Mouse (Mus musculus) liver, embryonic 15.5 days (tissue): ENCODE data around the gene Arhgef5. TPM values are rescaled to one million over a fixed set of nuclear protein-coding genes. Genes with fewer than 3 reads are reported as not detected.

ENCODE experiments used
- ATAC-seq: fragments of 200-750 bp; cut with Nextera tagmentation; 2 replicates; pipeline ENCODE4 v1.8.0; 2017; ENCODE audit warnings: moderate number of reproducible peaks, mild to moderate bottlenecking, moderate library complexity; ENCODE audit not compliant: insufficient read depth
- H3K27ac ChIP-seq: fragments of 300-500 bp; sonication (generic); replicated peaks from 2 replicates; pipeline ENCODE4 v1.5.1; 2015; ENCODE audit warnings: mild to moderate bottlenecking, inconsistent platforms
- H3K27me3 ChIP-seq: fragments of 300-500 bp; sonication (generic); 2 replicates; pipeline ENCODE4 v1.6.1; 2015; ENCODE audit warnings: mild to moderate bottlenecking, inconsistent platforms
- H3K36me3 ChIP-seq: fragments of 300-500 bp; sonication (generic); replicated peaks from 2 replicates; pipeline ENCODE4 v1.6.1; 2015; ENCODE audit warnings: moderate library complexity, mild to moderate bottlenecking, inconsistent platforms
- H3K4me1 ChIP-seq: fragments of 300-500 bp; sonication (generic); replicated peaks from 2 replicates; pipeline ENCODE4 v1.6.1; 2015; ENCODE audit warnings: inconsistent platforms
- H3K4me2 ChIP-seq: fragments of 300-500 bp; sonication (generic); 2 replicates; pipeline ENCODE4 v1.6.1; 2015; ENCODE audit warnings: moderate library complexity, mild to moderate bottlenecking, inconsistent platforms
- H3K4me3 ChIP-seq: fragments of 300-500 bp; sonication (generic); replicated peaks from 2 replicates; pipeline ENCODE4 v1.5.1; 2015; ENCODE audit warnings: mild to moderate bottlenecking, inconsistent platforms
- H3K9ac ChIP-seq: fragments of 300-500 bp; sonication (generic); 2 replicates; pipeline ENCODE4 v1.6.1; 2015; ENCODE audit warnings: moderate library complexity, mild to moderate bottlenecking, inconsistent platforms
- H3K9me3 ChIP-seq: fragments of 300-500 bp; sonication (generic); replicated peaks from 2 replicates; pipeline ENCODE4 v1.6.1; 2016; ENCODE audit warnings: inconsistent platforms
- WGBS: fragments of 180-500 bp; shearing (Covaris S2); methylation state at CpG from one replicate; pipeline ENCODE4 v1.1.7; 2015; ENCODE audit warnings: mixed read lengths; ENCODE audit not compliant: insufficient replicate concordance; 5-methylcytosine and 5-hydroxymethylcytosine counted together
- polyA plus RNA-seq: library from polyadenylated mRNA; unstranded; fragments of >200 nt; fragmentation: Nextera tagmentation; extraction: Ambion mirVana; gene quantifications from 2 replicates; pipeline ENCODE4 v1.2.1, GENCODE M21; 2015

Gene Arhgef5
- polyA plus RNA-seq, 1 experiment from 2014 or later, result 2.0 TPM

DNA sequence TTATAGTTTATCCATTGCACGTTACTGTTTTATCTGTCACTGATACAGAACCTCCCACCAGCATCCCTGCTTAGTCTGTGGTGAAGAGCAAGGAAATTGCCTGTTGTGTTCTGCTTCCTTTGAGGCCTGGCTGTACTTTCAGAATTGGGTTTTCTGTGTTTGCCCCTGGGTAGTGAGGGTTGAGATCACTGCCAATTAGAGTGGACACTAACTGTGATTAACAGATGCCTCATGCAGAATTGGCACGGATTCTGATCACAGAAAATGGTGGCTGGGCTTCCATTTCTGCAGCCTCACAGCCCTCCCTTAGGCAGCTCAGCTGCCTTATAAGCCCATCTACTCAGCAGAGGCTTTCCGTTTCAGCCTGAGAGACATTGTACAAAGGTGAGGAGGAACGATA lies 68.1 kb downstream of the Arhgef5 start:
- H3K4me3 ChIP-seq, result no peak overlapping the region
- H3K4me1 ChIP-seq, result no peaks in the 10 kb centered on the region
- no peak overlapping the region for H3K27ac ChIP-seq
- H3K27me3 ChIP-seq, result no peaks in the 10 kb centered on the region
- ATAC-seq, result no peak
- H3K9me3 ChIP-seq, result no peaks in the 10 kb centered on the region
- no peak overlapping the region for H3K9ac ChIP-seq
- H3K4me2 ChIP-seq, result no peak overlapping the region
- no peaks in the 10 kb centered on the region for H3K36me3 ChIP-seq
- 51% methylated on average over 4 of the region's 4 CpGs for WGBS

- Histone ChIP-seq H3K27ac (no peak overlapping the region), H3K27me3 (no peaks in the 10 kb centered on the region), H3K36me3 (no peaks in the 10 kb centered on the region), H3K9ac (no peak overlapping the region), H3K9me3 (no peaks in the 10 kb centered on the region), H3K4me3 (no peak overlapping the region), H3K4me2 (no peak overlapping the region), H3K4me1 (no peaks in the 10 kb centered on the region)
- WGBS, result 65% methylated on average over 3 of the region's 3 CpGs
- ATAC-seq, result no peak
Observed at GRCm38 (mm10) chr6:43335619-43336234, 70.3 kb downstream of the Arhgef5 start.

DNA sequence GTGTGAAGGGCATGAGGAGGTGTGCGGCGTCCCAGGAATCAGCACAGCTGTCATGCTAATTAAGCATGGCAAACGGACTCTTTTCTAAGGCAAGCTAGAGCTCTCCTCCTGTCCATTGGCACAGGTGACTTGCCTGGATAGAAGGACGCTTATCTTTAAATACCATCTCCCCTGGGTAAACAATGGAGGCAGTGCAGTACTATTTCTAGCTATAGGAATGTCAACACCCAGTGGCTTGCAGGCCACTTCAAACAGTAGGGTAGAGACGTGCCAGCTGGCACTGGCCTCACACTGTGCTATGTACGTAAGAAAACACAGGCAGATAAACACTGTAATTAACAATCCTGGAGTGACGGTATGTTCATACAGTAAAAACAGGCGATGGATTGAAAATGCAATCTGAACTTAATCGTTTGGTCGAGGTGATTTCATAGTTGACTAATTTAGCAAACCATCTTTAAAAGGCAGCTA lies 72.1 kb downstream of the Arhgef5 start:
- Histone ChIP-seq H3K27me3 (no peaks in the 10 kb centered on the region), H3K36me3 (no peaks in the 10 kb centered on the region), H3K9ac (no peak overlapping the region), H3K4me1 (no peaks in the 10 kb centered on the region), H3K9me3 (no peaks in the 10 kb centered on the region), H3K4me2 (no peak overlapping the region), H3K4me3 (no peak overlapping the region), H3K27ac (no peak overlapping the region)
- peak; percentile 44; the same call in 1 of the 2 replicates for ATAC-seq
- 48% methylated on average over 10 of the region's 10 CpGs for WGBS

DNA sequence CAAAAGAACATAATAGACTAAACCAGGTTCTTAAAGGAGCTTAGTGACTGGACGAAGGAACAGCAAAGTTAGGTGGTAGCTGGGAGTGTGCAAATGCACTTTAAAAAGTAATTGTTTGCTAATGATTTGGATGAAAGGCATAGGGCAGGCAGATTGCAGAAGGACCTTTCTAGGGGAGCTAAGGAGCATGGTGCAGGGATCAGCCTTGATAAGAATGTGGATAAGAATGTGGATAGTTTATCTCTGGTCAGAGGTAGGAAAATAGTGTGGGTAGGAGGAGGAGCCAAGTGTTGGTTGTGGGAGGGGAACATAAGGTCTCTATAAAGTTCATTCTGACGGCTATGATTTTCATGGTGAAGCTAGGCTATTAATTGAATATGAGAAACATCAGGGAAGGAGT lies 73.4 kb downstream of the Arhgef5 start:
- H3K27me3 ChIP-seq, result no peaks in the 10 kb centered on the region
- no peaks in the 10 kb centered on the region for H3K36me3 ChIP-seq
- WGBS, result 55% methylated on average over 2 of the region's 2 CpGs
- no peak overlapping the region for H3K27ac ChIP-seq
- no peaks in the 10 kb centered on the region for H3K4me1 ChIP-seq
- H3K9me3 ChIP-seq, result no peaks in the 10 kb centered on the region
- no peak overlapping the region for H3K4me3 ChIP-seq
- no peak overlapping the region for H3K4me2 ChIP-seq
- no peak for ATAC-seq
- H3K9ac ChIP-seq, result no peak overlapping the region

Other genes starting within 250 kb of the Arhgef5 start
- not detected in 2 replicates for gene Olfr441, start 159.2 kb upstream of the Arhgef5 start, polyA plus RNA-seq
- gene Olfr237-ps1, start 119.0 kb upstream of the Arhgef5 start, polyA plus RNA-seq, result not detected in 2 replicates
- not detected in 2 replicates for gene Olfr437, start 102.3 kb upstream of the Arhgef5 start, polyA plus RNA-seq
- gene Olfr13, start 93.4 kb upstream of the Arhgef5 start, polyA plus RNA-seq, result not detected in 2 replicates
- not detected in 2 replicates for gene Olfr435, start 68.4 kb upstream of the Arhgef5 start, polyA plus RNA-seq
- not detected in 2 replicates for gene Olfr434, start 52.6 kb upstream of the Arhgef5 start, polyA plus RNA-seq
- not detected in 2 replicates for gene Olfr47, start 34.1 kb upstream of the Arhgef5 start, polyA plus RNA-seq
- gene Nobox, start 44.0 kb downstream of the Arhgef5 start, polyA plus RNA-seq, result not detected in 2 replicates